Mouse (Mus musculus) left cerebral cortex, postnatal 25 days (tissue): Measurements from ENCODE around the gene Gxylt2. TPM values are rescaled to one million over a fixed set of nuclear protein-coding genes. Genes with fewer than 3 reads are reported as not detected.

ENCODE experiments used
- DNase-seq, 2 experiments: peaks; one replicate each; pipeline ENCODE4 v3.0.0; 2022; ENCODE audit warnings: low spot score in 2 of 2, mixed read lengths in 1 of 2
- intact Hi-C: fragments of 180-260 bp; cut with DNase I; formaldehyde crosslinking; loops from one replicate; pipeline ENCODE4 v1.15.1; 2025
- total RNA-seq, 2 experiments: library from RNA; stranded (reverse); gene quantifications; 2 replicates each; pipeline ENCODE4 v1.2.3; 2021

Gene Gxylt2
- total RNA-seq, 2 experiments from 2014 or later: 1.3 to 1.7 TPM

DNA sequence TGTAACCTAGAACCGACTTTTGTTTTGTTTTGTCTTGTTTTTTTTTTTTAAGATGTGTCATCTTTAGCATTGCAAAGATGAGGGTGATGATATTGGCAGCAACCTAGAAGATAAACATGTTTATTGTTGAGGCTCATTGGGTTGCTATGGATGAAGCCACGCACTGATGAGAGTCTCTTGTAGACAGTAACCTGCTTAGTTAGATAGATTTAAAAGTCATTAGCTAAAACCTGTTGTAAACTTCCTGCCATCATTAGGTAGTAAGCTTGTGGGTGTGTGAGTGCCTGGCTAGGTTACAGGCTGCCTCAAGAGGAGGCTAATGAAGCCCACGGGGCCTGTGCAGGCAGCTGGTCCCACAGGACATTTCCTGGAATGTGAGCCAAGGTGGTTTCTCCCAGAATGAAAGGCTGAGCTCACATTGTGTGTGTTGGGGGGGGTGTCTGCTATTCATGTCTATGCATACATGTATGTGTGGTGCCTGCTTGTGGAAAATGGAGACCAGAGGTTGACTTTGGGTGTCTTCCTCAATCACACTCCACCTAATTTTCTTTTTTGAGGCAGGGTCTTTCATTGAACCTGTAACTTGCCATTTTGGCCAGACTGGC, 87.6 kb downstream of the Gxylt2 start:
- no peak for DNase-seq
- intact Hi-C loops: no loop called here

DNA sequence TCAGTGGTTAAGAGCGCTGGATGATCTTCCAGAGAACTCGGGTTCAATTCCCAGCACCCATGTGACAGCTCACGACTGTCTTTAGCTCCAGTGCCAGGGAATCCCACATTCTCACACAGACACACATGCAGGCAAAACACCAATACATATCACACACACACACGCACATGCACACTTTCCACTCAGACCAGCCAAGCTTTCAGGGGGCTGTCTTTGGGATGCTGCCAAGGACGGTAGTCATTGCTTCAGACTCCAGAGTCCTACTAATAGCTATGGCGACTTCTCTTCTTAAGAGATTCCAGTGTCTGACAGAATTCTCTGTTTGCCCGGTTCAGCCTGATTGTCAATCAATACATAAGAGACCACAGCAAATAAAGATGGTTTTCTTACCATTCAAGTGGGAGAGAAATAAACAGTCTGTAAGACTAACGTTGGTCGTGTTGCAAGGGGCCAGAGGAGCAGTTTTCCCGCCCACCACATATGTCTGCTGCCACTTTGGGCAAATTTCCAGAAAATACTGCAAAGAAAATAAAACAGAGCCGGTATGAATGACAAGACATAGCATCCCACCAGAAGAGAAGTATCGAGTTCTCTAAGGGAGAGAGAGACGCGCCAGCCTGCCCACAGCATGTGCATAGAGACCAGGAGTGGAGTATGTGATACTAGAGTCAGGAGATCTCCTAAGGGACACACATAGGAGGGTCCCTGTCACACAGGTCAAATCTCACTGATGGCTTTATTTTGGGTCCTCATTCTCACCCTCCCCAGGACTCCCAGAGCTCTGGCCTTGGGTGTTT, 88.6 kb downstream of the Gxylt2 start:
- intact Hi-C loops: no loop called here
- DNase-seq: no peak

DNA sequence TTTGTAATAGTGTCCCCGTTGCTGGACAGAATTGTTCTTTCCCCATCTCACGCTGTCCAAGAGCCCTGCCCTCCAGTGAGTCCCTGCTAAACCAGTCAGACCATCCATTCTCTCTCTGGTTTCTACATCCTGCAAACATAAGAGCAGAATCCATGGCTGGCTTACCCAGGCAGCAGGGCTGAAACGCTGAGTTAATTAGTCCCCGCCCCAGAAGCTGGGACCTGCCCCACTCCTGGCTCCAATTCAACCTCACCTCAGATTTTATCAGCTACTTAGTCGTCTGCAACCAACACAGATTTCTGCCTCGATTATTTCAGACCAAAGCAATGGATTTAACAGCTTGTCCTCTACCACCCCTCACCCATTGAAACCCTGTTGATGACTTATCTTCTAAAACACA, 91.3 kb downstream of the Gxylt2 start:
- intact Hi-C loops: no loop called here
- no peak for DNase-seq

DNA sequence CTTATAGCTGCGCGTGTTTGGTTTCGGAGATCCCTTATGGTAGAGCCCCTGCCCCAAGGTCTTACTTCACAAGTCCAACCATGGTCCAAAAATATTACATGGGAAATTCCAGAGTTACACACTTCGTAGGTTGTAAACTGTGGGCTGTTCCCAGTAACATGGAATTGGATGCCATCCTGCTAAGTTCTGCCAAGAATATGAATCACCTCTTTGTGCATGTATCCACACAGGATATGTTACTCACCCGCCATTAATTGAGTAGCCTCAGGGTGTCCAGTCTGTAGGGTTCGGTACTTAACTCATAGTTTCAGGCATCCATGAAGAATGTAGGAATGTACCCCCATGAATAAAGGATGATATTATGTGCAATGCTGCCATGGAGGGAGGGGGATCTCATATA, 94.8 kb downstream of the Gxylt2 start:
- intact Hi-C loops: no loop called here
- peak in 1 of 2 experiments; percentile 21 for DNase-seq

DNA sequence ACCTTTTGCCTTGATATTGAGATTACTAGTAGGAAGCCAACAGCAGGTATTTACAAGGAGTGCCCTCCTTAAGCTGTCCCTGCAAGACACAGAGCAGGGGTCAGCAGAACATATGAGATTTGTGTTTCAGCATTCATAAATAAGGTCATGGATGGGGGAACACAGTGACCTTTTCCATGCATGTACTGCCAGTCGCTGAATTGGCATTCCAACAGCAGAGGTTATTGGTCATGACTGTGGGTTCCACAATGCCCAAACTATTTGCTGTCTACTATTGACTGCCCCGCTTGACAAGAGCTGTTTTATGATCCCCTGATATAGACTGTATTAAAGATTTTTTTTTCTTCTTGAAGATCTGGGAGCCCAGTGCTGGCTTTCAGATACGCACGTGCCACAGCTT, 95.2 kb downstream of the Gxylt2 start:
- DNase-seq: no peak
- intact Hi-C loops: no loop called here

DNA sequence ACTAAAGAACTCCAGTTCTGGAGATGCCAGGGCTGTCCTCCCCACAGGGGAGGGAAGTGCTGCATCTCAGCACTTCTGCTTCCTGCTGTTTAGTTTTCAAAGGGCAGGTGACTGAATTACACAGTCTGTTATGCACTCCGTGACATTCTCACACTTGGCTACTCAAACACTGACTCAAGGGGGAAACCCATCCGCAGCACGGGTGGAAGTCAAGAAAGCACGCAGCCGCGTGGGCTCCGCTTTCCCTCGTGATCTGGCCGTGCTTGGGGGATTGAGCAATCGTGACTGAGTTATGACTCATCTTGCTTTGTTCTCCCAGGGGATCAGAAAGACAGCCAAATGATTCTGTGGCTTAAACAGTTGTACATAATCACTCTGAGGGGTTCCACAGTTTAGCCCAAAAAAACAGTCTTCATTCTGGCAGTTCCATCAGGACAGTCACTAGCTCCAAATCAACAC, 96.0 kb downstream of the Gxylt2 start:
- peak; percentile 30 to 76 for DNase-seq
- intact Hi-C loops: no loop called here

DNA sequence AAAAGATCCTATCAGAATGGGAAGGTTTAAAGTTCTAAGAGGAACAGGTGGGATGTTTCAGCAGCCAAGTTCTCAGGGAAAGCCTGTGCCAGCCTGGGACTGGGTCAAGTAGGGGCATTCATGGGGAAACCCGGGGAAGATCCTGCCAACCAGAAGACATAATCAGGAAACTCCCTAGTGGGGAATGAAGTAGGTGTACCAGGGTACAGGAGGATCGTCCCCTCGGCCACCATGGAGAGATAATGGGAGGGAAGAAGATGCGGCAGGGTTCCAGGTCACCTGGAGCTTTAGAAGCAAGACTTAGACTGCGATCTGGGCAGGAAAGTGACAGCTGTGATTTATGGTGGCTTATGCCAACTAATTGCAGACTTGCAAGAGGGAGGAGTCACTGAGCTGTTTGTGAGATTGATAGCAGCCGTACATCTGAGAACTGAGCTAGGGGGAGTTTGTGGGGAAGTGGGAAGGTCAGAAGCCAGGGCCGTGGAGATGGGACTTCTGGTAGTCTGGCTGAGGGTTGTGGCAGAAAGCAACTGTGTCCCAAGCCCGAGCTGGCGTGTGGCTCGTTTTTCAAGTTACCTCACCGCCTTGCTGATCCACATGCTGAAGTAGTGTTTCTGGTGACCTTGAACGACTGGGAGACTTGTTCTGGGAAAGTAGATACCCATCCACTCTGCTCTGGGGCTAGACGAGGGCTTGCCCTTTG, 98.0 kb downstream of the Gxylt2 start:
- intact Hi-C loops: no loop called here
- DNase-seq: no peak

DNA sequence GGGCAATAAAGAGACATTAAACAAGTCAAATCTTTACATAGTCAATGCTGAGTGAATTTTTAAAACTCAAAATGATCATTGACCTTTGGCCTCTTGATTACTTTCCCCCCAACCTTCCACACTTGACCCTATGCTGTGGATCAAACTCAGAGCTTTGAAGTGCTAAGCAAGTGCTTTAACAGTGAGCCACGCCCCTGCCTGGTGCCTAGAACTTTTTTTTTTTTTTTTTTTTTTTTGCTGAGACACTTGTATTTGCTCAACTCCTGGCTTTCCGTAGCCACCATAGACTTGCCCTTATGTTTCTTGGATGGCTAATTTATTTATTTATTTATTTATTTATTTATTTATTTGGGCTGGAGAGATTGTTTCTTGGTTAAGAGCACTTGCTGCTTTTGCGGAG, 98.7 kb downstream of the Gxylt2 start:
- intact Hi-C loops: no loop called here
- no peak for DNase-seq

DNA sequence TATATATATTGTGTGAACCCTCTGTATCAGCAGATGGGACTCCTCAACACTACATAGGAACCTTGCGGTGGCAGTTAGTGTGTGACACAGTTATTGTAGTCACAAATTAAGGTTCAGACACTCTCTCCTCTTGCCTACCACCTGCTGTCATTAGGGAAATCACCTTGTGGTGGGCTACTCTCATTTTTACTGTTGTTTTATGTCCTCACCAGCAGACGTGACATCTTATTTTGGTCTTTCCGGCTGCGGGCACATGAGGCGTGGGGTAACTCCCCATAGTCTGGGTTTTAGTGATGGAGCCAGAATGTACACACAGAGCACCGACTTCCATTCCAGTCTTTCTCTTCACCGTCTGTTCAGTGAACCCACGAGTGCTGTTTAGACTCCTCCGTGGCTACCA, 102.7 kb downstream of the Gxylt2 start:
- intact Hi-C loops: no loop called here
- DNase-seq: no peak

DNA sequence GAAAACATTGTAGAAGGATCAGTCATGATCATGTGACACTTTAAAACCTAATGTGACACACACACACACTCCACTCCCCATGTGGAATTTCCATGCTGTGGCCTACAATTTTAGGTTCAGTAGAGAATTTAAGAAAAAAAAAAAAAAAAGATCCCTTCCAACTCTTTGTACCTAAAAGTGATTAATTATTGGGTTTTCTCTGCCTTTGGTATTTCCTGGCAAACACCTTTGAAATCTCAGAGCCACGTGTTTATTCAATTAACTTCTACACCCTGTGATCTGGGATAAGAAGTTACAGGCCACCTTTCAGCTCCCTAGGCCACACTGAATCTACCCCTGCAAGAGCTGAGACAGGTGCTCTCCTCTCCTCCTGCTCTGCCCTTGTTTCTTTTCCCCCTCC, 103.2 kb downstream of the Gxylt2 start:
- intact Hi-C loops: no loop called here
- DNase-seq: no peak

DNA sequence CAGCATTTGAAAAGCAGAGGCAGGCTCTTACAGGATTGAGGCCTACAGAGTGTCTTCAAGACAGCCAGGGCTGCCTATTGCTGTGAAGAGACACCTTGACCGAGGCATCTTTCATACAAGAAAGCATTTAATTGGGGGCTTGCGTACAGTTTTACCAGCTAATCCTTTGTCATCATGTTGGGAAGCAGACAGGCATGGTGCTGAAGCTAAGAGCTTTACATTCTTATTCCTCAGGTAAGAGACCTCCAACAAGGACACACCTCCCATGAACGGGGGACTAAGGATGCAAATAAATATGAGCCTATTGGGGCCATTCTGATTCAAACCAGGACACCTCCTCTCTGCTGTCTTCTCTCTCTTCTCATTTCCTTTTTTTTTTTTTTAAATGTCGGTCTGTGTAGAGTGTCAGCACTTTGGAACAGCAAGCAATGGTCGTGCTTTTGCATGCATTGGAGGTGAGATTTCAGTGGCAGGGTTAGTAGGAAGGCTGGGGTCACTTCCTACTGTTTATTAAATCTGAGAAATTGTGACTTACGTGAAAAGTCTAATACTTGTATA, 103.8 kb downstream of the Gxylt2 start:
- intact Hi-C loops: no loop called here
- DNase-seq: no peak

DNA sequence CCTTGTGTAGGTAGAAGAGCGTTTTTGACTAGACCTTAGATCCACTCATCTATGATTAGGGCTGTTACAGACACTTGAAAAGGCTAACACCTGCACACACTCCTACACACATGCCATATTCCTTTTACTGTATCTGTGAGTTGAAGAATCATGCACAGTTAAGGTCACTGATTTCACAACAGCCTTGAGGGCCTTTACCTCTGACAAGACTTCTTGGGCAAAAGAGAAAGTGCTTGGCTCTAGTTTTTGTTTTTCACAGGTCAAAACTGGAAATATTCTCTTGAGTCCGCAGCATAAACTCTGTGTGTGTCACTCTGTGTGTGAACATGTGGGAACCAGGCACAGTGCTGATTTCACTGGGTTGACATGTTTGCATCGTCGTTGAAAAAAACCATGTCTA, 105.6 kb downstream of the Gxylt2 start:
- intact Hi-C loops: no loop called here
- DNase-seq: no peak

DNA sequence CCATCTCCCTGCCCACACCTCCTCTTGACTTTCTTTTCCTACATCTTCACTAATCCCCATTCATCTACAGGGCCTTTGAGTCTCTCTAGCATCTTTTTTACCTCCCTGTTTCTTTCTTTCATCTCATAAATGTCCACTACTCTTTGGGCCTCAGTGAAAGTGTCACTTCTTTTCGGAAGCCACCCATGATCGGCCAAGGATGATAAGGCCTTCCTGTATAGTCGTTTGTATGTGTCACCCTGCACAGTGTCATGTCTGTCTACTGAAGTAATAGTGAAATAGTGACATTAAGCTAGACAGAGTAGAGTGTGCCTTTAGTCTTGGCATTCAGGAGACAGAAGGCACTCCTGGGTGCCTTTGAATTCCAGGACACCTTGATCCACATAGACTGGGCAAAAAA, 107.2 kb downstream of the Gxylt2 start:
- intact Hi-C loops: no loop called here
- no peak for DNase-seq

DNA sequence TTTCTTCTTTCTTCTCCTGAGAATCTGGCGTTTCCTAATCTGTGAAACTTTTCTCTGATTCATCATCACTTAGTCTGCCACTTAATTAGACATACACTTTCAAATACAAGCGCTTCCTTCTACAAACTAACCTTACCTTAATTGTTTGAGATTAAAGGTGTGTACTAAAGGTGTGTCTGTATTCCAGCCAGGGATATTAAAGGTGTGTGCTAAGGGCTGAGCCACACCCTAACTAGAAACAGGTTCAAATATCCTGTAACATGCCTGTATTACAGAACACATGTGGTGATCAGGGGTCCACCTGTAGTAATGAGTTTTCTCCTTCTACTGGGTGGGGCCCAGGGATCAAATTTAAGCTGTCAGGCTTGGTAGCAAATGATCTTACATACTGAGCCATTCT, 116.8 kb downstream of the Gxylt2 start:
- intact Hi-C loops: no loop called here
- DNase-seq: no peak

DNA sequence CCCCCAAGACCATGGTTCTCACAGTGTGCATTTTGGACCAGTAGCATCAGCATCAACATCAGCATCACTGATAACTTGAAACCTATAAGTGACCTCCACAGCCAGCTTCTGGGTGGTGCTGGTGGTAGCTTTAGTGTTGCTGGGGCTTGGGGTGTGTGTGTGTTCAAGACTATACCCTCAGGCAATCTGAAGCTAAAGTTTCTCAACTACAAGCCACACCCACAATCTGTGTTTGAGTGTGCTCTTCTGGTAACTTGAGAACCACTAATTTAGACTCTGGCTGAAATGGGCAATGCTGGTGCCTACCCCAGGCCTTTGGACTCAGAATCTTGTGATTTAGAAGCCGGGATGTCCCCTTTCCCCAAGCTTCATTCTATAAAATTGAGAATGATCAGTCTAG, 118.8 kb downstream of the Gxylt2 start:
- DNase-seq: no peak
- intact Hi-C loops: no loop called here

DNA sequence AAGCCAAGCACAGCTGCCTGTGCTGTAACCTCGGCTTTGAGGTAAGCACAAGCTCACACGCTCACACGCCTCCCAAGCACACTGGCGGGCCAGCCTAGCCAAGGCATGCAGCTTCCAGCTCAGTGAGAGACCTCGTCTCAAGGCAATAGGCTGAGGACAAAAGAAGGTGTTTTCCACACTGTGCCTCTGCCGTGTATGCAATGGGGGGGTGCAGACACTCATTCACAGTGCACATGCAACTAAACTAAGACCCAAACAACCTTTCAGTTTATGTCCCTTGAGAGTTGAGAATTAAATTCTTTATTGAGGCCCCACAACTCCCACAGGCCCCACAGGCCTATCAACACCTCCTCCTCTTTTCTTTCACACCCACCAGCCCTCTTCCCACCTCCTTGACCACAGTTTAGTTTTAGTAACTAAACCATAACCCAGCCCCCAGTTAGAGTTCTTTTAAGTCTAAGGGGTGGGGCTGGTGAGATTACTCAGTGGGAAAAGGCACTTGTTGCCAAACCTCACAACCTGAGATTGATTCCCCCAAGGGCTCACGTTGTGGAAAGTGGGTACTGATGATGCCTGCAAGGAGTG, 119.9 kb downstream of the Gxylt2 start:
- intact Hi-C loops: no loop called here

DNA sequence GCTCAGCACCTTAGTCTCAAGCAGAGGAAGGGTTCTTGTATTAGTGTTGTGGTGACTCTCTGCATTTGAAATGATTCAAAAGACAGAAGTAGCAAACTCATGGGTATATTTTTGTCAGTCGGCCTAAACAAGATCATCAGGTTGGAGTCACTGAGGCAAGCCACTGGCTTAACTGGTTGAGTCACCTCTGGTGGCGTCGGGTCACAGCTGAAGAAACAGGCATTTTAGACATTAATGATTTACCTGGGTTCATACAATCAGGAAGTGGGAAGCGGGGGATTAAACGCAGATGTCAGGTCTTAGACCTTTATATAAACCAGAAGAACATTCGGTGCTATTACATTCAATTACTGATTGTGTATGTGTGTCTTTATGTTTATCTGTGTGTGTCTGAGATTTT, 121.5 kb downstream of the Gxylt2 start:
- intact Hi-C loops: no loop called here

More for the DNA sequence above, 119.9 kb downstream of the Gxylt2 start:
- no peak for DNase-seq

DNA sequence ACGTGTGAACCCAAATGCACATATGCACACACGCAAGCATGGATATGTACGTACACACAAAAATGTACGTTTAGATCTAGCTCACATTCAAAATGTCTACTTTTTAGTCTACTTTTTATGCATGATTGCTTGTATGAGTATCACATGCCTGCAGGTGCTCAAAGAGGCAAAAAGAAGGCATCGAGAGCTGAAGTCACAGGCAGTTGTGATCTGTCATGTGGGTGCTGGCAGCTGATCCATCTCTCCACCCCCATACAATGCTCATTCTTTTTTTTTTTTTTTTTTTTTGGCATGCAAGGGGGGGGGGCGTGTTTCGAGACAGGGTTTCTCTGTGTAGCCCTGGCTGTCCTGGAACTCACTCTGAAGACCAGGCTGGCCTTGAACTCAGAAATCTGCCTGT, 124.0 kb downstream of the Gxylt2 start:
- intact Hi-C loops: no loop called here
- DNase-seq: no peak

More for the DNA sequence above, 121.5 kb downstream of the Gxylt2 start:
- no peak for DNase-seq

DNA sequence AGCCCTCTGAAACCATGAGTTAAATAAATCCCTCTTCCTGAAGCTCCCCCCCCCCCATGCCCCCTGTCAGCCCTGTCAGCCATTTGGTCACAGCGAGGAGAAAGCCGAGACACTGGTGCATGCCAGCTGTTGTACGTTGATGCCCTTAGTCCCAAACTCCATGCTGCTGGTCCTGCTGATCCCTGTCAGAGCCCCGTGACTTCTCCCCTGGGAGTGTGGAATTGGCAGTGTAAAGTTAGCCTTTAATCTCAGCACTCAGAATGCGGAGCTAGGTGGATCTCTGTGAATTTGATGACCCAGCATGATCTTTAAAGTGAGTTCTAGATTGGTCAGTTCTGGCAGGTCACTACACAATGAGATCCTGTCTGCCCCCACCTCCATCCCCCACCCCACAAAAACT, 125.2 kb downstream of the Gxylt2 start:
- no peak for DNase-seq
- intact Hi-C loops: no loop called here

DNA sequence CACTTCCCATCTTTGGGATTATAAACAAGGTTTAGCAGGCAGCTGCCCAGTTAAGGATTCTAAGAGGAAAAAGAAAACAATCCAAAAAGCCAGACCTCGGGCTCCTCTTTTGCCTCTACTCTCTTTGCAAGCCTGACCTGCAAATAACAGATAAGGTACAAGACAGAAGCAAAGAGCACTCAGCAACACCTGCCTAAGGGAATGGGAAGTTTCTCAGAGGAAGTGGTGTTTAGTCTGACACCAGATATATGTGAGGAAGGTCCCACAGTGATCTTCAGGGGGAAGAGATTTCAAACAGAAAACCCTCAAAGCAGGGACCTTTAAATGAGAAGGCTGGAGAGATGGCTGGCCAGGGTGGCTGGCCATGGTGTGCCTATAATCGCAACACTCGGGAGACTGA, 126.7 kb downstream of the Gxylt2 start:
- no peak for DNase-seq
- intact Hi-C loops: no loop called here
